Mouse (Mus musculus): ENCODE measurements around the gene Pafah1b3.
"Not testable (repeated sequence)": the region's sequence is repeated elsewhere in the genome, so short reads cannot be mapped to it uniquely, and the experiment has no call there.

Gene Pafah1b3

GRCm38 (mm10) chr7:25269029-25269428, 28.8 kb downstream of the Pafah1b3 start:
- DNase-seq (ENCODE audit: low read depth, low spot score): no peak

GRCm38 (mm10) chr7:25268588-25268987, 29.2 kb downstream of the Pafah1b3 start:
- DNase-seq (ENCODE audit: low read depth, low spot score): no peak

GRCm38 (mm10) chr7:25267751-25268463, 29.9 kb downstream of the Pafah1b3 start:
- DNase-seq (ENCODE audit: low read depth, low spot score): peak; percentile 100

GRCm38 (mm10) chr7:25267301-25267750, 30.5 kb downstream of the Pafah1b3 start, which contains the start of gene Cic:
Gene Cic, plus strand, starts transcription at chr7:25267704.
- peak; percentile 100 for DNase-seq (ENCODE audit: low read depth, low spot score)

- no peak for DNase-seq (ENCODE audit: low read depth, low spot score)
These were observed 31.4 kb downstream of the Pafah1b3 start for GRCm38 (mm10) chr7:25266180-25266962.

GRCm38 (mm10) chr7:25265743-25266142, 32.0 kb downstream of the Pafah1b3 start:
- DNase-seq (ENCODE audit: low read depth, low spot score): not testable (repeated sequence)

GRCm38 (mm10) chr7:25263968-25264870, 33.6 kb downstream of the Pafah1b3 start:
- DNase-seq (ENCODE audit: low read depth, low spot score): peak; percentile 99

GRCm38 (mm10) chr7:25261896-25262295, 35.9 kb downstream of the Pafah1b3 start:
- DNase-seq (ENCODE audit: low read depth, low spot score): peak; percentile 61

GRCm38 (mm10) chr7:25251822-25252221, 46.0 kb downstream of the Pafah1b3 start:
- no peak for DNase-seq (ENCODE audit: low read depth, low spot score)

GRCm38 (mm10) chr7:25251071-25251791, 46.6 kb downstream of the Pafah1b3 start:
- peak; percentile 93 for DNase-seq (ENCODE audit: low read depth, low spot score)

GRCm38 (mm10) chr7:25250141-25250972, 47.4 kb downstream of the Pafah1b3 start, which contains the start of gene Erf:
Gene Erf, minus strand, starts transcription at chr7:25250761.
- DNase-seq (ENCODE audit: low read depth, low spot score): peak; percentile 93

- DNase-seq (ENCODE audit: low read depth, low spot score): peak; percentile 88
These were observed 48.3 kb downstream of the Pafah1b3 start for GRCm38 (mm10) chr7:25249314-25250140.

- DNase-seq (ENCODE audit: low read depth, low spot score): peak; percentile 39
These were observed 48.9 kb downstream of the Pafah1b3 start for GRCm38 (mm10) chr7:25248846-25249313.

- DNase-seq (ENCODE audit: low read depth, low spot score): peak; percentile 66
These were observed 49.7 kb downstream of the Pafah1b3 start for GRCm38 (mm10) chr7:25248018-25248647.

GRCm38 (mm10) chr7:25247498-25247897, 50.3 kb downstream of the Pafah1b3 start:
- no peak for DNase-seq (ENCODE audit: low read depth, low spot score)

GRCm38 (mm10) chr7:25246759-25247137, 51.0 kb downstream of the Pafah1b3 start:
- no peak for DNase-seq (ENCODE audit: low read depth, low spot score)

GRCm38 (mm10) chr7:25246079-25246758, 51.6 kb downstream of the Pafah1b3 start:
- no peak for DNase-seq (ENCODE audit: low read depth, low spot score)
